Mouse (Mus musculus) liver, embryonic 14.5 days (tissue): ENCODE measurements around the gene S100pbp. TPM values are rescaled to one million over a fixed set of nuclear protein-coding genes. Genes with fewer than 3 reads are reported as not detected.

ENCODE experiments used
- ATAC-seq: fragments of 200-750 bp; cut with Nextera tagmentation; 2 replicates; pipeline ENCODE4 v1.8.0; 2017; ENCODE audit warnings: moderate number of reproducible peaks, mild to moderate bottlenecking, moderate library complexity; ENCODE audit not compliant: insufficient read depth
- DNase-seq, 3 experiments: peaks; one replicate each; pipeline ENCODE4 v3.0.0-alpha.2; 2012 to 2013; ENCODE audit warnings: low read depth in 3 of 3, low spot score in 3 of 3
- H3K27ac ChIP-seq: fragments of 300-500 bp; sonication (generic); 2 replicates; pipeline ENCODE4 v1.5.1; 2014; ENCODE audit warnings: moderate library complexity, mild to moderate bottlenecking, control low read depth, inconsistent platforms
- H3K27me3 ChIP-seq: fragments of 300-500 bp; sonication (generic); 2 replicates; pipeline ENCODE4 v1.6.1; 2014; ENCODE audit warnings: mild to moderate bottlenecking, low read length, moderate library complexity; ENCODE audit not compliant: control insufficient read depth, insufficient read depth
- H3K36me3 ChIP-seq: fragments of 300-500 bp; sonication (generic); replicated peaks from 2 replicates; pipeline ENCODE4 v1.6.1; 2014; ENCODE audit warnings: low read depth; ENCODE audit not compliant: control insufficient read depth, insufficient read depth
- H3K4me1 ChIP-seq, 2 experiments: fragments of 200-500 bp in 1 of 2; fragments of 300-500 bp in 1 of 2; sonication (generic) in 1 of 2; replicated peaks; 2 replicates each; pipeline ENCODE4 v1.6.1; 2012 to 2014; ENCODE audit warnings: antibody characterized with exemption in 1 of 2, inconsistent platforms in 1 of 2, low read length in 1 of 2; ENCODE audit not compliant: control insufficient read depth in 2 of 2, insufficient read depth in 2 of 2
- H3K4me2 ChIP-seq: fragments of 300-500 bp; sonication (generic); 2 replicates; pipeline ENCODE4 v1.6.1; 2014; ENCODE audit warnings: low read depth, mild to moderate bottlenecking, control low read depth, moderate library complexity
- H3K4me3 ChIP-seq, 2 experiments: fragments of 200-500 bp in 1 of 2; fragments of 300-500 bp in 1 of 2; sonication (generic) in 1 of 2; 2 replicates each; pipeline ENCODE4 v1.5.1; 2012 to 2014; ENCODE audit warnings: low read depth in 2 of 2, low read length in 2 of 2, mild to moderate bottlenecking in 2 of 2, control low read depth in 1 of 2, inconsistent platforms in 1 of 2, moderate library complexity in 1 of 2; ENCODE audit not compliant: insufficient read depth in 1 of 2
- H3K9ac ChIP-seq: fragments of 300-500 bp; sonication (generic); replicated peaks from 2 replicates; pipeline ENCODE4 v1.6.1; 2014; ENCODE audit warnings: mild to moderate bottlenecking, control low read depth, moderate library complexity
- H3K9me3 ChIP-seq: fragments of 300-500 bp; sonication (generic); 2 replicates; pipeline ENCODE4 v1.6.1; 2016; ENCODE audit warnings: low read length, mixed read lengths; ENCODE audit not compliant: control insufficient read depth
- CTCF ChIP-seq: IDR thresholded peaks from 2 replicates; pipeline ENCODE4 v1.5.1; 2016; ENCODE audit warnings: antibody characterized with exemption, low read depth, control low read depth
- EP300 ChIP-seq: IDR thresholded peaks from 2 replicates; pipeline ENCODE4 v1.6.1; 2016; ENCODE audit warnings: antibody characterized with exemption, low read depth
- WGBS: fragments of 180-500 bp; shearing (Covaris S2); extraction: QIAGEN DNeasy Blood & Tissue Kit; methylation state at CpG from one replicate; pipeline ENCODE4 v1.1.7; 2014; ENCODE audit not compliant: insufficient replicate concordance; 5-methylcytosine and 5-hydroxymethylcytosine counted together
- polyA plus RNA-seq, 2 experiments: library from polyadenylated mRNA; depleted of rRNA in 1 of 2; stranded (reverse) in 1 of 2; unstranded in 1 of 2; fragments of >200 nt; fragmentation: Nextera tagmentation in 1 of 2; extraction: Ambion mirVana in 1 of 2; gene quantifications; 2 replicates each; pipeline versions ENCODE4 v1.2.1 to v1.2.3; 2012 to 2014

The S100pbp gene
- polyA plus RNA-seq, 2 experiments: 4.8 to 12.5 TPM

- H3K27ac ChIP-seq: peak overlapping the region; percentile 84
- ATAC-seq (no peak), DNase-seq (no peak)
- no peak overlapping the region for H3K9ac ChIP-seq
- H3K4me3 ChIP-seq: no peak overlapping the region
- H3K9me3 ChIP-seq: no peaks in the 10 kb centered on the region
- no peak for TF ChIP-seq CTCF
- TF ChIP-seq EP300: no peak
- no peaks in the 10 kb centered on the region for H3K36me3 ChIP-seq
- H3K4me1 ChIP-seq: peaks cover 40 to 42% of the 10 kb centered on the region in 2 experiments
- peaks cover 13% of the 10 kb centered on the region for H3K27me3 ChIP-seq
- 0 out of 2 replicates have a peak overlapping the region, but pooled peaks have one; percentile 52 for H3K4me2 ChIP-seq
- 62% methylated on average over 8 of the region's 8 CpGs for WGBS
Measured at GRCm38 (mm10) chr4:129236236-129236813, 46.8 kb upstream of the S100pbp start.

DNA sequence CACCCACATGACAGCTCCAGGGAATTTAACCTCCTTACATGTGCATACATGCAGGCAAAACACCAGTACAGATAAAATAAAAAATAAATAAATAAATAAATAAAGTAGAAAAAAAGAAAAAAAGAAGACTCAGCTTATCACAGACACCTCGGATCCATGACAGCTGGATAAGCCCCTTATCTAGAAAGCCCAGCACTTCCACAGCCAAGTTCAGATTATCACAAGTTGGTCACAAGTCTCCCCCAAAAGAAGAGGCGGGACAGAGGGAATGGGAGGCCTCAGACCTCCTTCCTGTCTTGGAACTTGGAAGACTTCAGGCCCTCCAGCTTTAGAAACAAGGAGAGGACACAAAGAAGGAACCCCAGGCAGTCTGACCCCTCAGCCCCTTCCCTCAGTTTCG, 45.6 kb upstream of the S100pbp start:
- 22% methylated on average over 3 of the region's 3 CpGs for WGBS
- H3K36me3 ChIP-seq: no peaks in the 10 kb centered on the region
- TF ChIP-seq CTCF: no peak
- TF ChIP-seq EP300: peak; percentile 91
- peak overlapping the region; percentile 84 for H3K27ac ChIP-seq
- ATAC-seq: peak; percentile 72
- peak overlapping the region; percentile 31 for H3K9ac ChIP-seq
- H3K9me3 ChIP-seq: no peaks in the 10 kb centered on the region
- peak; percentile 77 to 87 (median 83) for DNase-seq
- H3K4me3 ChIP-seq: no peak overlapping the region
- H3K4me2 ChIP-seq: peak overlapping the region; percentile 52
- H3K4me1 ChIP-seq: peaks cover 41 to 47% of the 10 kb centered on the region in 2 experiments
- peaks cover 13% of the 10 kb centered on the region for H3K27me3 ChIP-seq

DNA sequence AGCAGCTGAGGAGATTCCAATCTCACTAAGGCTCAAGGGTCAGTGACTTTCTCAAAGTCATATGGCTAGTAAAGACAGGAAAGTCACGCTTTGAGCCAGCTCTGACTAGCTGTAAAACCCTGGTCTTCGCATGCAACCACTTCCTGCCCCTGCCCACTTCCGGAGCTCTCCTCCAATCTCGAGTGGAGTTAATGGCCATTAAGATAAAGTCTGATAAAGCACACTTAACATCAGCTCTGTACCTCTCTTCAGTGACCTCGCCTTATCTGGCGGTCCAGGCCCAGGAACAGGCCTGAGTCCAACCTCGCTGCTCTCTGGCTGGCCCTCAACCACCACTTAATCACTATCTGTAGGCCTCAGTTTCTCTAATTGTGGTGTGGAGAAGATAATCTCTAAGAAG, 45.0 kb upstream of the S100pbp start:
- H3K27ac ChIP-seq: peak overlapping the region; percentile 84
- no peaks in the 10 kb centered on the region for H3K36me3 ChIP-seq
- WGBS: 10% methylated on average over 7 of the region's 7 CpGs
- ATAC-seq (peak; percentile 78), DNase-seq (peak; percentile 68 to 81 (median 73))
- no peaks in the 10 kb centered on the region for H3K9me3 ChIP-seq
- no peak overlapping the region for H3K4me3 ChIP-seq
- peaks cover 41 to 46% of the 10 kb centered on the region in 2 experiments for H3K4me1 ChIP-seq
- H3K9ac ChIP-seq: no peak overlapping the region
- peak overlapping the region; percentile 52 for H3K4me2 ChIP-seq
- H3K27me3 ChIP-seq: peaks cover 13% of the 10 kb centered on the region
- TF ChIP-seq CTCF (no peak), EP300 (peak; percentile 70)

DNA sequence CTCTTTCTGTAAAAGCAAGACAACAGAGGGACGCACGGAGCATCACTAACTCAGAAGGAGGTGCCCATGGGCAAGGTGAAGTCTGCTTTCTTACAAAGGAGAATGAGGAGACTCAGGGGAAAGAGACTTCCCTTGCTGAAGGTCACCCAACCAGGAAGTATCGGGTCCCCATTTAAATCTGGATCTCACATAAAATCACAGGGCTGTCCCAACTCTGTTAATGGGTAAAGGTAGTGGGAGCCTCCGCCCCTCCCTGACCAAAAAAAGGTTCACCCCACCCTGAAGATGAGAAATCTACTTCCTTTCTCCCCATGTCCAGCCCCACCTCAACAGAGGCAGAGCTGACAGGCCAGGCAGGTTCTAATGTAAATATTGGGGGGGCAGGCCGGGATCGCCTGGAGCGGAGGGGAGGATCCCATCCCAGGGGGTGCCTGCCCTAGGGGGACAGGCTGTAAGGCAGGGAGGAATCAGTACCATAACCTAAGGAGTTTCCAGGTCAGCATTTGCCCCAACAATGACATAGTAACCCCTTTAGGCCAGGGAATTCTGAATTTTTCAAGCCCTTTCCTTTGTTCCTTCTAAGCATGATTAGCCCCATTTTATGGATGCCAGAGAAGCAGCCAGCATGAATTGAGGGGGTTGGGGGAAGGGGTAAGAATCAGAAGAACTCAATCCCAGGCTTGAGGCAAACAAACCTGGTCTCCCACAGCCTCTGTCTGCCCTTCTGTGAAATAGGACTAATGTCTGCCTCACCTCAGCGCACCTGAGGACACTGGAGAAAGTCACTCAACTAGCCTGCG, 43.2 kb upstream of the S100pbp start:
- ATAC-seq: no peak
- no peak for TF ChIP-seq EP300
- TF ChIP-seq CTCF: no peak
- no peak for DNase-seq
- Histone ChIP-seq H3K36me3 (no peaks in the 10 kb centered on the region), H3K27me3 (peaks cover 14% of the 10 kb centered on the region), H3K4me2 (no peak overlapping the region), H3K4me3 (no peak overlapping the region), H3K4me1 (peaks cover 36 to 39% of the 10 kb centered on the region in 2 experiments), H3K27ac (no peak overlapping the region), H3K9ac (no peak overlapping the region), H3K9me3 (no peaks in the 10 kb centered on the region)
- WGBS: 79% methylated on average over 9 of the region's 9 CpGs
